Mouse (Mus musculus): ENCODE data around the gene Zbtb22.

- TF ChIP-seq CTCF (IDR thresholded peaks at IDR 0.05; ENCODE audit: low read depth) (no peak), EP300 (IDR thresholded peaks at IDR 0.05; ENCODE audit: low read depth) (no peak)
Measured at GRCm38 (mm10) chr17:33931159-33931866, 15.6 kb downstream of the Zbtb22 start.
